Mouse (Mus musculus): Measurements from ENCODE around the gene Col9a2. TPM values are rescaled to one million over a fixed set of nuclear protein-coding genes. Genes with fewer than 3 reads are reported as not detected.
"Not testable (repeated sequence)": the region's sequence is repeated elsewhere in the genome, so short reads cannot be mapped to it uniquely, and the experiment has no call there.

The Col9a2 gene
- polyA plus RNA-seq, 1 experiment from 2014 or later = 15.4 TPM

- H3K4me1 ChIP-seq (ENCODE audit: control insufficient read depth, insufficient read depth, low read depth, low read length) = no peaks in the 10 kb centered on the region; the same call in 1 of the 2 replicates
- no peak overlapping the region for H3K27ac ChIP-seq (ENCODE audit: low read depth, low read length)
- H3K27me3 ChIP-seq (replicated peaks; ENCODE audit: control insufficient read depth, insufficient read depth, low read length) = no peaks in the 10 kb centered on the region
- no peak overlapping the region for H3K9ac ChIP-seq (ENCODE audit: low read depth, low read length)
- ATAC-seq = no peak
- H3K9me3 ChIP-seq (ENCODE audit: control insufficient read depth, low read length) = no peaks in the 10 kb centered on the region
- H3K4me2 ChIP-seq (ENCODE audit: low read length) = no peak overlapping the region
- H3K4me3 ChIP-seq (ENCODE audit: low read length) = no peak overlapping the region
- peaks cover 8% of the 10 kb centered on the region for H3K36me3 ChIP-seq (ENCODE audit: control insufficient read depth, insufficient read depth, low read length)
- WGBS = 41% methylated on average over 3 of the region's 3 CpGs
Measured at GRCm38 (mm10) chr4:121056342-121056741, 17.2 kb downstream of the Col9a2 start.

GRCm38 (mm10) chr4:121057032-121057431 lies 17.8 kb downstream of the Col9a2 start:
- no peak overlapping the region for H3K27ac ChIP-seq (ENCODE audit: low read depth, low read length)
- no peaks in the 10 kb centered on the region; the same call in 1 of the 2 replicates for H3K4me1 ChIP-seq (ENCODE audit: control insufficient read depth, insufficient read depth, low read depth, low read length)
- H3K27me3 ChIP-seq (replicated peaks; ENCODE audit: control insufficient read depth, insufficient read depth, low read length) = no peaks in the 10 kb centered on the region
- H3K9ac ChIP-seq (ENCODE audit: low read depth, low read length) = no peak overlapping the region
- H3K4me2 ChIP-seq (ENCODE audit: low read length) = no peak overlapping the region
- peaks cover 8% of the 10 kb centered on the region for H3K36me3 ChIP-seq (ENCODE audit: control insufficient read depth, insufficient read depth, low read length)
- WGBS = 69% methylated on average over 2 of the region's 2 CpGs
- H3K4me3 ChIP-seq (ENCODE audit: low read length) = no peak overlapping the region
- no peak for ATAC-seq
- H3K9me3 ChIP-seq (ENCODE audit: control insufficient read depth, low read length) = no peaks in the 10 kb centered on the region

- not testable (repeated sequence) for ATAC-seq; H3K9me3 ChIP-seq (ENCODE audit: control insufficient read depth, low read length); H3K4me2 ChIP-seq (ENCODE audit: low read length); H3K9ac ChIP-seq (ENCODE audit: low read depth, low read length); H3K27ac ChIP-seq (ENCODE audit: low read depth, low read length); H3K4me1 ChIP-seq (ENCODE audit: control insufficient read depth, insufficient read depth, low read depth, low read length); H3K4me3 ChIP-seq (ENCODE audit: low read length); H3K27me3 ChIP-seq (replicated peaks; ENCODE audit: control insufficient read depth, insufficient read depth, low read length); H3K36me3 ChIP-seq (ENCODE audit: control insufficient read depth, insufficient read depth, low read length)
- WGBS = 92% methylated on average over 9 of the region's 10 CpGs
Measured at GRCm38 (mm10) chr4:121059218-121059617, 20.0 kb downstream of the Col9a2 start.

GRCm38 (mm10) chr4:121065336-121065735 lies 26.2 kb downstream of the Col9a2 start:
- Histone ChIP-seq H3K9me3 (ENCODE audit: control insufficient read depth, low read length) (no peaks in the 10 kb centered on the region), H3K9ac (ENCODE audit: low read depth, low read length) (no peak overlapping the region), H3K27me3 (replicated peaks; ENCODE audit: control insufficient read depth, insufficient read depth, low read length) (no peaks in the 10 kb centered on the region), H3K4me3 (ENCODE audit: low read length) (no peak overlapping the region), H3K36me3 (ENCODE audit: control insufficient read depth, insufficient read depth, low read length) (peaks cover 20% of the 10 kb centered on the region), H3K4me1 (ENCODE audit: control insufficient read depth, insufficient read depth, low read depth, low read length) (no peaks in the 10 kb centered on the region), H3K4me2 (ENCODE audit: low read length) (no peak overlapping the region), H3K27ac (ENCODE audit: low read depth, low read length) (no peak overlapping the region)
- ATAC-seq = no peak
- WGBS = 86% methylated on average over 2 of the region's 2 CpGs

GRCm38 (mm10) chr4:121074250-121074649 lies 35.1 kb downstream of the Col9a2 start:
- no peaks in the 10 kb centered on the region for H3K9me3 ChIP-seq (ENCODE audit: control insufficient read depth, low read length)
- H3K9ac ChIP-seq (ENCODE audit: low read depth, low read length) = no peak overlapping the region
- no peaks in the 10 kb centered on the region for H3K4me1 ChIP-seq (ENCODE audit: control insufficient read depth, insufficient read depth, low read depth, low read length)
- H3K36me3 ChIP-seq (ENCODE audit: control insufficient read depth, insufficient read depth, low read length) = peaks cover 22% of the 10 kb centered on the region
- ATAC-seq = no peak
- WGBS = 77% methylated on average over 4 of the region's 4 CpGs
- H3K4me2 ChIP-seq (ENCODE audit: low read length) = no peak overlapping the region
- H3K27ac ChIP-seq (ENCODE audit: low read depth, low read length) = no peak overlapping the region
- no peak overlapping the region for H3K4me3 ChIP-seq (ENCODE audit: low read length)
- H3K27me3 ChIP-seq (replicated peaks; ENCODE audit: control insufficient read depth, insufficient read depth, low read length) = no peaks in the 10 kb centered on the region

- Histone ChIP-seq H3K9me3 (ENCODE audit: control insufficient read depth, low read length) (no peaks in the 10 kb centered on the region), H3K4me1 (ENCODE audit: control insufficient read depth, insufficient read depth, low read depth, low read length) (no peaks in the 10 kb centered on the region), H3K4me2 (ENCODE audit: low read length) (no peak overlapping the region), H3K36me3 (ENCODE audit: control insufficient read depth, insufficient read depth, low read length) (peaks cover 26% of the 10 kb centered on the region), H3K27me3 (replicated peaks; ENCODE audit: control insufficient read depth, insufficient read depth, low read length) (no peaks in the 10 kb centered on the region), H3K9ac (ENCODE audit: low read depth, low read length) (no peak overlapping the region), H3K27ac (ENCODE audit: low read depth, low read length) (no peak overlapping the region), H3K4me3 (ENCODE audit: low read length) (no peak overlapping the region)
- 46% methylated on average over 3 of the region's 3 CpGs for WGBS
- ATAC-seq = no peak
Measured at GRCm38 (mm10) chr4:121077915-121078646, 38.9 kb downstream of the Col9a2 start.

- WGBS = 74% methylated on average over 1 of the region's 1 CpGs
Measured at GRCm38 (mm10) chr4:121080395-121080794, 41.2 kb downstream of the Col9a2 start.

GRCm38 (mm10) chr4:121084506-121084905 lies 45.3 kb downstream of the Col9a2 start:
- ATAC-seq = no peak
- Histone ChIP-seq H3K36me3 (ENCODE audit: control insufficient read depth, insufficient read depth, low read length) (peaks cover 22% of the 10 kb centered on the region), H3K9ac (ENCODE audit: low read depth, low read length) (no peak overlapping the region)

More at GRCm38 (mm10) chr4:121080395-121080794, 41.2 kb downstream of the Col9a2 start:
- H3K9me3 ChIP-seq (ENCODE audit: control insufficient read depth, low read length) = no peaks in the 10 kb centered on the region
- no peak overlapping the region for H3K4me3 ChIP-seq (ENCODE audit: low read length)
- H3K4me2 ChIP-seq (ENCODE audit: low read length) = no peak overlapping the region
- no peaks in the 10 kb centered on the region for H3K4me1 ChIP-seq (ENCODE audit: control insufficient read depth, insufficient read depth, low read depth, low read length)
- ATAC-seq = no peak
- no peak overlapping the region for H3K9ac ChIP-seq (ENCODE audit: low read depth, low read length)
- H3K36me3 ChIP-seq (ENCODE audit: control insufficient read depth, insufficient read depth, low read length) = peaks cover 26% of the 10 kb centered on the region
- H3K27me3 ChIP-seq (replicated peaks; ENCODE audit: control insufficient read depth, insufficient read depth, low read length) = no peaks in the 10 kb centered on the region
- H3K27ac ChIP-seq (ENCODE audit: low read depth, low read length) = no peak overlapping the region

GRCm38 (mm10) chr4:121088696-121089095 lies 49.5 kb downstream of the Col9a2 start:
- peaks cover 9% of the 10 kb centered on the region for H3K36me3 ChIP-seq (ENCODE audit: control insufficient read depth, insufficient read depth, low read length)
- no peak overlapping the region for H3K27ac ChIP-seq (ENCODE audit: low read depth, low read length)
- H3K27me3 ChIP-seq (replicated peaks; ENCODE audit: control insufficient read depth, insufficient read depth, low read length) = no peaks in the 10 kb centered on the region
- WGBS = 91% methylated on average over 2 of the region's 2 CpGs
- no peaks in the 10 kb centered on the region for H3K4me1 ChIP-seq (ENCODE audit: control insufficient read depth, insufficient read depth, low read depth, low read length)
- no peak overlapping the region for H3K9ac ChIP-seq (ENCODE audit: low read depth, low read length)
- H3K9me3 ChIP-seq (ENCODE audit: control insufficient read depth, low read length) = no peaks in the 10 kb centered on the region
- ATAC-seq = no peak
- H3K4me3 ChIP-seq (ENCODE audit: low read length) = no peak overlapping the region
- H3K4me2 ChIP-seq (ENCODE audit: low read length) = no peak overlapping the region

More at GRCm38 (mm10) chr4:121084506-121084905, 45.3 kb downstream of the Col9a2 start:
- H3K9me3 ChIP-seq (ENCODE audit: control insufficient read depth, low read length) = no peaks in the 10 kb centered on the region
- no peak overlapping the region for H3K27ac ChIP-seq (ENCODE audit: low read depth, low read length)
- H3K4me2 ChIP-seq (ENCODE audit: low read length) = no peak overlapping the region
- H3K4me3 ChIP-seq (ENCODE audit: low read length) = no peak overlapping the region
- no peaks in the 10 kb centered on the region for H3K4me1 ChIP-seq (ENCODE audit: control insufficient read depth, insufficient read depth, low read depth, low read length)
- no peaks in the 10 kb centered on the region for H3K27me3 ChIP-seq (replicated peaks; ENCODE audit: control insufficient read depth, insufficient read depth, low read length)

All from hindbrain, embryonic 16.5 days (tissue).